Mouse (Mus musculus) kidney, embryonic 16.5 days (tissue): ENCODE measurements around the gene Gm2115. TPM values are rescaled to one million over a fixed set of nuclear protein-coding genes. Genes with fewer than 3 reads are reported as not detected.

Experiments used
- ATAC-seq: fragments of 200-750 bp; cut with Nextera tagmentation; 2 replicates; pipeline ENCODE4 v1.8.0; 2017; ENCODE audit warnings: moderate TSS enrichment; ENCODE audit not compliant: low FRiP score, low TSS enrichment
- H3K27ac ChIP-seq: fragments of 300-500 bp; sonication (generic); 2 replicates; pipeline ENCODE4 v1.5.1; 2014; ENCODE audit warnings: low read length
- H3K27me3 ChIP-seq: fragments of 300-500 bp; sonication (generic); 2 replicates; pipeline ENCODE4 v1.6.1; 2014; ENCODE audit warnings: low read length, control low read depth, mixed read lengths; ENCODE audit not compliant: insufficient read depth
- H3K36me3 ChIP-seq: fragments of 300-500 bp; sonication (generic); 2 replicates; pipeline ENCODE4 v1.6.1; 2014; ENCODE audit warnings: low read length, control low read depth, mixed read lengths; ENCODE audit not compliant: insufficient read depth
- H3K4me1 ChIP-seq: fragments of 300-500 bp; sonication (generic); 2 replicates; pipeline ENCODE4 v1.6.1; 2014; ENCODE audit warnings: low read length, control low read depth, mixed read lengths; ENCODE audit not compliant: insufficient read depth
- H3K4me2 ChIP-seq: fragments of 300-500 bp; sonication (generic); replicated peaks from 2 replicates; pipeline ENCODE4 v1.6.1; 2014; ENCODE audit warnings: low read depth, low read length
- H3K4me3 ChIP-seq: fragments of 300-500 bp; sonication (generic); 2 replicates; pipeline ENCODE4 v1.5.1; 2014; ENCODE audit warnings: mild to moderate bottlenecking, low read length
- H3K9ac ChIP-seq: fragments of 300-500 bp; sonication (generic); replicated peaks from 2 replicates; pipeline ENCODE4 v1.6.1; 2014; ENCODE audit warnings: low read length
- H3K9me3 ChIP-seq: fragments of 300-500 bp; sonication (generic); 2 replicates; pipeline ENCODE4 v1.6.1; 2016; ENCODE audit warnings: low read length, control low read depth
- WGBS: fragments of 180-500 bp; shearing (Covaris S2); extraction: QIAGEN DNeasy Blood & Tissue Kit; methylation state at CpG from one replicate; pipeline ENCODE4 v1.1.7; 2014; 5-methylcytosine and 5-hydroxymethylcytosine counted together
- polyA plus RNA-seq: library from polyadenylated mRNA; unstranded; fragments of >200 nt; fragmentation: Nextera tagmentation; extraction: Ambion mirVana; gene quantifications from 2 replicates; pipeline ENCODE4 v1.2.1, GENCODE M21; 2015

Gm2115 gene
- polyA plus RNA-seq, 1 experiment from 2014 or later = 0.31 TPM

GRCm38 (mm10) chr7:84578841-84579240 is 50.1 kb downstream of the Gm2115 start:
- H3K4me2 ChIP-seq = no peak overlapping the region
- no peaks in the 10 kb centered on the region for H3K36me3 ChIP-seq
- 100% methylated on average over 1 of the region's 1 CpGs for WGBS
- no peak overlapping the region for H3K27ac ChIP-seq
- no peak for ATAC-seq
- no peaks in the 10 kb centered on the region for H3K27me3 ChIP-seq
- no peak overlapping the region for H3K9ac ChIP-seq
- H3K4me3 ChIP-seq = no peak overlapping the region
- H3K9me3 ChIP-seq = no peaks in the 10 kb centered on the region
- H3K4me1 ChIP-seq = no peaks in the 10 kb centered on the region

- Histone ChIP-seq H3K27me3 (no peaks in the 10 kb centered on the region), H3K4me2 (no peak overlapping the region), H3K9ac (no peak overlapping the region), H3K27ac (no peak overlapping the region), H3K4me3 (no peak overlapping the region), H3K9me3 (no peaks in the 10 kb centered on the region), H3K36me3 (no peaks in the 10 kb centered on the region), H3K4me1 (no peaks in the 10 kb centered on the region)
- no peak for ATAC-seq
- 91% methylated on average over 1 of the region's 1 CpGs for WGBS
Observed at GRCm38 (mm10) chr7:84579769-84580168, 51.0 kb downstream of the Gm2115 start.

- 92% methylated on average over 4 of the region's 4 CpGs for WGBS
- Histone ChIP-seq H3K4me3 (no peak overlapping the region), H3K36me3 (no peaks in the 10 kb centered on the region), H3K4me2 (no peak overlapping the region), H3K4me1 (no peaks in the 10 kb centered on the region), H3K27ac (no peak overlapping the region), H3K27me3 (no peaks in the 10 kb centered on the region), H3K9me3 (no peaks in the 10 kb centered on the region), H3K9ac (no peak overlapping the region)
- ATAC-seq = no peak
Observed at GRCm38 (mm10) chr7:84585086-84585485, 56.3 kb downstream of the Gm2115 start.

- Histone ChIP-seq H3K9me3 (no peaks in the 10 kb centered on the region), H3K9ac (no peak overlapping the region), H3K27ac (no peak overlapping the region), H3K27me3 (no peaks in the 10 kb centered on the region), H3K36me3 (no peaks in the 10 kb centered on the region), H3K4me1 (no peaks in the 10 kb centered on the region), H3K4me3 (no peak overlapping the region), H3K4me2 (no peak overlapping the region)
- no peak for ATAC-seq
- WGBS = 80% methylated on average over 3 of the region's 3 CpGs
Observed at GRCm38 (mm10) chr7:84586360-84587100, 57.8 kb downstream of the Gm2115 start.

- Histone ChIP-seq H3K4me2 (no peak overlapping the region), H3K27me3 (no peaks in the 10 kb centered on the region), H3K4me1 (no peaks in the 10 kb centered on the region), H3K9ac (no peak overlapping the region), H3K4me3 (no peak overlapping the region), H3K9me3 (no peaks in the 10 kb centered on the region), H3K36me3 (no peaks in the 10 kb centered on the region), H3K27ac (no peak overlapping the region)
- ATAC-seq = no peak; the same call in 1 of the 2 replicates
- WGBS = 86% methylated on average over 5 of the region's 5 CpGs
Observed at GRCm38 (mm10) chr7:84587101-84587783, 58.5 kb downstream of the Gm2115 start.

GRCm38 (mm10) chr7:84590622-84591021 is 61.9 kb downstream of the Gm2115 start:
- H3K27me3 ChIP-seq = no peaks in the 10 kb centered on the region
- no peak overlapping the region for H3K4me3 ChIP-seq
- ATAC-seq = no peak
- H3K36me3 ChIP-seq = no peaks in the 10 kb centered on the region
- H3K9me3 ChIP-seq = no peaks in the 10 kb centered on the region
- H3K27ac ChIP-seq = no peak overlapping the region
- no peak overlapping the region for H3K4me2 ChIP-seq
- no peak overlapping the region for H3K9ac ChIP-seq
- no peaks in the 10 kb centered on the region for H3K4me1 ChIP-seq
- WGBS = 85% methylated on average over 2 of the region's 2 CpGs

- WGBS = 90% methylated on average over 3 of the region's 3 CpGs
Observed at GRCm38 (mm10) chr7:84591347-84591746, 62.6 kb downstream of the Gm2115 start.

GRCm38 (mm10) chr7:84594087-84594916 is 65.5 kb downstream of the Gm2115 start:
- 48% methylated on average over 8 of the region's 8 CpGs for WGBS
- Histone ChIP-seq H3K27me3 (no peaks in the 10 kb centered on the region), H3K4me3 (no peak overlapping the region), H3K9ac (0 out of 2 replicates have a peak overlapping the region, but pooled peaks have one; percentile 2), H3K9me3 (no peaks in the 10 kb centered on the region), H3K4me1 (no peaks in the 10 kb centered on the region), H3K27ac (no peak overlapping the region), H3K36me3 (no peaks in the 10 kb centered on the region), H3K4me2 (peak overlapping the region; percentile 27)
- peak; percentile 74 for ATAC-seq

More at GRCm38 (mm10) chr7:84591347-84591746, 62.6 kb downstream of the Gm2115 start:
- no peaks in the 10 kb centered on the region for H3K4me1 ChIP-seq
- no peaks in the 10 kb centered on the region for H3K27me3 ChIP-seq
- no peak for ATAC-seq
- H3K9ac ChIP-seq = no peak overlapping the region
- H3K27ac ChIP-seq = no peak overlapping the region
- no peaks in the 10 kb centered on the region for H3K9me3 ChIP-seq
- H3K4me3 ChIP-seq = no peak overlapping the region
- H3K4me2 ChIP-seq = no peak overlapping the region
- H3K36me3 ChIP-seq = no peaks in the 10 kb centered on the region

GRCm38 (mm10) chr7:84594917-84595303 is 66.2 kb downstream of the Gm2115 start:
- 0 out of 2 replicates have a peak overlapping the region, but pooled peaks have one; percentile 2 for H3K9ac ChIP-seq
- no peak overlapping the region for H3K4me3 ChIP-seq
- H3K27ac ChIP-seq = no peak overlapping the region
- no peaks in the 10 kb centered on the region for H3K4me1 ChIP-seq
- H3K36me3 ChIP-seq = no peaks in the 10 kb centered on the region
- no peak; the same call in 1 of the 2 replicates for ATAC-seq
- no peaks in the 10 kb centered on the region for H3K9me3 ChIP-seq
- no peaks in the 10 kb centered on the region for H3K27me3 ChIP-seq
- no peak overlapping the region for H3K4me2 ChIP-seq
